Mouse (Mus musculus): Measurements from ENCODE around the gene Vsig10. TPM values are rescaled to one million over a fixed set of nuclear protein-coding genes. Genes with fewer than 3 reads are reported as not detected.

The Vsig10 gene
- polyA plus RNA-seq (2011; ENCODE audit: insufficient read length, low read depth, missing spikeins), result 7.5 and 9.3 TPM in 2 replicates

DNA sequence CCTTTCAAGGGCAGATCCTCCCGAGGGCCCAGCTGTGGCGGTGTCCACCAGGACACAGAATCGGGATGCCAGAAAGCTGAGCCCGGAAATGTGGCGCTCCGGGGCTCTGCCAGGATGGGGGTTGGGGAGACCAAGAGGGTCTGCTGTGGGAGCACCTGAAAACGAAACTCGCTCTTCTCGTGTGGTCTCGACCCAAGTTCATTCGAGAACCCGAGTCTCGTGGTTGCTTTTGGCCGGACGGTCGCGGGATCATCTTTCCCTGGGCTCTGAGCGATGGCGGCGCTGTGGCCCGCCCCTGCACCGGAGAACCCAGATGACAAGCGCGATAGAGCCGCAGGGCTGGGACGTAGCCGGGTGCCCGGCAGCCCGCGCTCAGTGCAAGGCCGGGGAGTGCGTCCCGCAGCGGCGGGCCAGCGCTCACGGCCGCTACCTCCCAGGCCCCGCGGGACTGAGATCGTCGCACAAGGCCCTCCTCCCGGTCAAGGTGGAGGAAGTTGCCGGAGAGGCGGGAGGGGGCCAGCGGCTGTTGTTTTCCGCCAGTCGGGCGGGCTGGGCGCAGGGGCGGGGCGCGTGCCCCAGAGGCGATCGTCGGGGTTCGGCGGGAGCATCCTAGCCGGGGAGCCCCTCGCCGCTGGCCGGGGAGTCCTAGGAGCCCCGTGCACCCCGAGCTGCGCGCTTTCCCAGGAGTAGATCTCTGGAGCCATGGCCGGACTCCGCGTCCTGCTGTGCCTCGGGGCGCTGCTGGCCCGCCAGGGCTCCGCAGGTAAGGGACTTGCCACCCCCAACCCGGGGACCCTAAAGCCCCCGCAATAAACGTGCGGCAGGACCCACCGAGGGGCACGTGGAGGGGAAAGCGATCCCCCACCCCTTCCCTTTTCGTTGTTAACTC is at the start of gene Vsig10:
Gene Vsig10 (plus strand): TSS at position 343 of the 889 bp plus-strand sequence.
- peak within 1 kb of the TSS; percentile 84 for H3K4me3 ChIP-seq (ENCODE audit: insufficient read depth, low read length)
- peak within 1 kb of the TSS; percentile 72 for H3K27ac ChIP-seq (ENCODE audit: insufficient read depth, low read length)
- peaks cover 2% of the 10 kb centered on the region; the same call in 1 of the 2 replicates for H3K4me1 ChIP-seq (ENCODE audit: control insufficient read depth, insufficient read depth, low read length)
- TF ChIP-seq CTCF (IDR thresholded peaks at IDR 0.05; ENCODE audit: borderline replicate concordance, insufficient read depth, low read length), result no peak
- TF ChIP-seq POLR2A (IDR thresholded peaks at IDR 0.05; ENCODE audit: low read depth, low read length), result peak; percentile 75

DNA sequence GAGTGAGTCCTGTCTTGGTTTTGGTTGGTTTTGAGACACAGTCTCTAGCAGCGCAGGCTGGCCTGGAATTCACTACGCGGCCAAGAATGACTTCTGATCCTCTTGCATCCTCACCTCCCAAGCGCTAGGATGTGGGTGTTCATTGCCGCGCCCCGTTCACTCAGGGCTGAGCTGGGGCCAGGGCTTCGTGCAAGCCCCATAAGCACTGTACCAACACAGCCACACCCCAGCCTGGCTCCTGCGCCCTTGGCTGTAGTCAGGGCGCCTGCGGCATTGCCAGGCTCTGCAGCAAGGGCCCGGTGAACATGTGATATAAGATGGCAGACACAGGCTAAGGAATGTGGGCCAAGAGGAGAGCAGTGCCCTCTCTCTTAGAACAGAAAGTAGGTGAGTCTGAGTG is 49.5 kb upstream of the Vsig10 start:
- H3K4me1 ChIP-seq (ENCODE audit: control insufficient read depth, insufficient read depth, low read length), result no peaks in the 10 kb centered on the region
- H3K4me3 ChIP-seq (ENCODE audit: insufficient read depth, low read length), result no peak overlapping the region
- H3K27ac ChIP-seq (ENCODE audit: insufficient read depth, low read length), result no peak overlapping the region
- no peak for TF ChIP-seq POLR2A (IDR thresholded peaks at IDR 0.05; ENCODE audit: low read depth, low read length)
- no peak for TF ChIP-seq CTCF (IDR thresholded peaks at IDR 0.05; ENCODE audit: borderline replicate concordance, insufficient read depth, low read length)

DNA sequence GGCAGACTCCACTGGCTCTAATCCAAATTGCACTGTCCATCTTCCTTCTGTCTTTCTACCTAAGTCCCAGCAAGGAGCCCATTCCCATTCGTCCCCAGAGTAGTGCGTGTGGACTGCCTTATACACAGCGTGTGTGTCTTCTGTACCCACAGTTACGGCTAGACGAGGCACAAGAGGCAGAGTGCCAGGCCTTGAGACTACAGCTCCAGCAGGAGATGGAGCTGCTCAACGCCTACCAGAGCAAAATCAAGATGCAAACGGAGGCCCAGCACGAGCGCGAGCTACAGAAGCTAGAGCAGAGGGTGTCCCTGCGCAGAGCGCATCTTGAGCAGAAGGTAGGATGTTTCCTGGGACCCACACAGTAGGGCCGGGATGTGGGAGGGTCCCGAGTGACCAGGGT is 46.9 kb upstream of the Vsig10 start:
- H3K4me1 ChIP-seq (ENCODE audit: control insufficient read depth, insufficient read depth, low read length), result no peaks in the 10 kb centered on the region
- no peak overlapping the region for H3K4me3 ChIP-seq (ENCODE audit: insufficient read depth, low read length)
- no peak overlapping the region for H3K27ac ChIP-seq (ENCODE audit: insufficient read depth, low read length)
- no peak for TF ChIP-seq POLR2A (IDR thresholded peaks at IDR 0.05; ENCODE audit: low read depth, low read length)
- TF ChIP-seq CTCF (IDR thresholded peaks at IDR 0.05; ENCODE audit: borderline replicate concordance, insufficient read depth, low read length), result no peak

DNA sequence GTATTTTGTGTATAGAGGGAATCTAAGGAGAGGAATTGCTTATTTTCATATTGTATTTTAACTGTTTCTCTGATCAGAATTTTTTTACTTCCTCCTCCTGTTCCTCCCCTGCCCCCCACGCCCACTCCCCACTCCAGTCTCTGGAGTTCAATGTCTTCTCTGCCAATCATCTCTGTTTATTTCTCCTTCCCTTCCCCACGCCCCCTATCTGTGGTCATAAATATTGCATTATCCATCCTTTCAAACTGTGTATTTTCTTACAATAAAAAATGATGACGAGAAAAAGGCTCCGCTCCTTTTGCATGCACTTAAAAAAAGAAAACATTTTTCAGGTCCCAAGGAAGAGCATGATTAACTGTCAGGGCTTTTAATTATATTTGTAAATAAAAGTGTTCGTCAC is 44.1 kb upstream of the Vsig10 start:
- Histone ChIP-seq H3K4me1 (ENCODE audit: control insufficient read depth, insufficient read depth, low read length) (no peaks in the 10 kb centered on the region), H3K27ac (ENCODE audit: insufficient read depth, low read length) (no peak overlapping the region), H3K4me3 (ENCODE audit: insufficient read depth, low read length) (no peak overlapping the region)
- TF ChIP-seq CTCF (IDR thresholded peaks at IDR 0.05; ENCODE audit: borderline replicate concordance, insufficient read depth, low read length) (no peak), POLR2A (IDR thresholded peaks at IDR 0.05; ENCODE audit: low read depth, low read length) (no peak)

DNA sequence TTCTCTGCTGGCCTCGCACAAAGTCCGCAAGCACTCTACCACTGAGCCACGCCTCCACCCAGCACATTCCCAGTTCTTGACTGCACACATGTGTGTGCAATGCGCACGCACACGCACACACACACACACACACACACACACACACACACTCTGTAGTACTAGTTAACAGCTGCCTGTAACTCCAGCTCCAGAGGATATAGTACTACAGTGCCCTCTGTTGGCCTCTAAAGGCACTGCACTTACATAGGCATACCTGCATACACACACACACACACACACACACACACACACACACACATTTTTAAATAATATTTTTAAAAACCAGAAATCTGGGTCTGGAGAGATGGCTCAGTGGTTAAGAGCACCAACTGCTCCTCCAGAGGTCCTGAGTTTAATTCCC is 41.1 kb upstream of the Vsig10 start:
- Histone ChIP-seq H3K4me3 (ENCODE audit: insufficient read depth, low read length) (no peak overlapping the region), H3K27ac (ENCODE audit: insufficient read depth, low read length) (no peak overlapping the region), H3K4me1 (ENCODE audit: control insufficient read depth, insufficient read depth, low read length) (peaks cover 5% of the 10 kb centered on the region)
- TF ChIP-seq CTCF (IDR thresholded peaks at IDR 0.05; ENCODE audit: borderline replicate concordance, insufficient read depth, low read length), result no peak
- no peak for TF ChIP-seq POLR2A (IDR thresholded peaks at IDR 0.05; ENCODE audit: low read depth, low read length)

DNA sequence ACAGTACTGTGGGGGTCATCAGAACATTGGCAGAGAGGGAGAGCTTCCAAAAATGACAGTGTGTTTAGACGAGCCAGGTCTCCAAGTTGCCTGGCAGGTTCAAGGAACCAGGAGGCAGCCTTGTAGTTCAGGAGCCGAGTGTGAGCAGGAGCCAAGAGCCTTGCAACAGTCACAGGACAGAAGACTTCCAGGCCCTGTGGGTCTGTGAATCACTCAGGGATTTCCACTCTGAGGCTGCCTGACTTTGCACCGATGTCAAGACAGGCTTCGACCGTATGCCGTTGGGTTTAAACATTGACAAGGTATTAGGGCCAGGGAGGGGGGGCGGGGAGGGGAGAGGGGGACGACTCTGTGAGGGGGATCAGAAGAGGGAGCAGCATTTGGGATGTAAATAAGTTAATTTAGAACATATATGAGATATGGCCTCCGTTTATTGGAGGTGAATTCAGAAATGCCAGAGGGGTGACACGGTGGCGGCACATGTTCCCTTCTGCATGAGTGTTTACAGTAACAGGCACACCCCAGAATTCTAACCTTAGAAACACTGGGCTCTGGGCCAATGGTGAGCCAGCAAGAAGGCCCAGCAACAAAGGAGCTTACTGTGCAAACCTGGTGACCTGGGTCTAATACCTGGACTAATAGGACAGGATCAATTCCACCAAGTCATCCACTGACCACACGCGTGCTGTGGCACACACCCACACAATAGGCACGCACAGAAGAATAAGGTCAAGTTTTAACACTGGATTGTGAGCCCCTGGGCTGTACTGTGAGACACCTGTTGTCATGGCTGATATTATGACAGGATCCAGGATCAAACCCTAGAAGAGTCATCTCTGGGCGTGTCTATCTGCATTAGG is 39.8 kb upstream of the Vsig10 start:
- peaks cover 5% of the 10 kb centered on the region for H3K4me1 ChIP-seq (ENCODE audit: control insufficient read depth, insufficient read depth, low read length)
- no peak for TF ChIP-seq CTCF (IDR thresholded peaks at IDR 0.05; ENCODE audit: borderline replicate concordance, insufficient read depth, low read length)
- TF ChIP-seq POLR2A (IDR thresholded peaks at IDR 0.05; ENCODE audit: low read depth, low read length), result no peak
- no peak overlapping the region for H3K4me3 ChIP-seq (ENCODE audit: insufficient read depth, low read length)
- H3K27ac ChIP-seq (ENCODE audit: insufficient read depth, low read length), result no peak overlapping the region

DNA sequence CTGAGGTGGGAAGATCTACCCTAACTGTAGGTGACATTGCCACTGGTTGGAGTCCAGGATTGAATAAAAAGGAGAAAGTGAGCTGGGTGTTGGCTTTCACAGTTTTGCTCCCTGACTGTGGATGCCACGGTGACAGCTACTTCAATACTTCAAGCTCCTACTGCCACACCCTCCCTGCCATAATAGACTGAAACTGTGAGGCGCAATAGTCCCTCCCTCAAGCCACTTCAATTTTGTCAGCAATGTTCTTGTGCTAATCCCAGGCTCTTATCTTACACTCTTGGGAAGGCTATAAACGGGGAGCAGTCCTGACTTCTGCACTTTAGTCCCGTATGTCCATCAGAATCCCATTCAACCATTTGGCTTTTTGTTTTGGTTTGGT is 39.2 kb upstream of the Vsig10 start:
- Histone ChIP-seq H3K4me1 (ENCODE audit: control insufficient read depth, insufficient read depth, low read length) (peaks cover 5% of the 10 kb centered on the region), H3K27ac (ENCODE audit: insufficient read depth, low read length) (no peak overlapping the region), H3K4me3 (ENCODE audit: insufficient read depth, low read length) (no peak overlapping the region)
- no peak for TF ChIP-seq CTCF (IDR thresholded peaks at IDR 0.05; ENCODE audit: borderline replicate concordance, insufficient read depth, low read length)
- TF ChIP-seq POLR2A (IDR thresholded peaks at IDR 0.05; ENCODE audit: low read depth, low read length), result no peak

DNA sequence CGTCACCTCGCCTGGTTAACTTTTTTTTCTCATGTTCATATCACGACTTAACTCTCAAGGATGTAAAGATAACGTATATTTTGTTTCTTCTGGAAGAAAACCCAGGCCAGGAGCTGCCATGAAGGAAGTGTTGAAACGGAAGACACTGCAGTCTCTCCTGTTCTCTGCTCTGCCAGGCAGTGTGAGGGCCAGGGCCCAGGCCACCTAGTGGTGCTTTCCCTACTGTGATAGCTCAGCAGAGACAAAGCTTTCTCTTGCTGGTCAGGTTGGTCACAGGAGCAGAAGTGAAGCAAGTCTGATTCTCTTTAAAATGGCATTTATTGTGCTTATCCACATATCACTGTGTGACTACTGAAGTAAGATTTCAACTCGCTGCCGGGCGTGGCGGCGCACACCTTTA is 37.3 kb upstream of the Vsig10 start:
- TF ChIP-seq POLR2A (IDR thresholded peaks at IDR 0.05; ENCODE audit: low read depth, low read length) (no peak), CTCF (IDR thresholded peaks at IDR 0.05; ENCODE audit: borderline replicate concordance, insufficient read depth, low read length) (peak; percentile 40; the same call in 1 of the 2 replicates)

DNA sequence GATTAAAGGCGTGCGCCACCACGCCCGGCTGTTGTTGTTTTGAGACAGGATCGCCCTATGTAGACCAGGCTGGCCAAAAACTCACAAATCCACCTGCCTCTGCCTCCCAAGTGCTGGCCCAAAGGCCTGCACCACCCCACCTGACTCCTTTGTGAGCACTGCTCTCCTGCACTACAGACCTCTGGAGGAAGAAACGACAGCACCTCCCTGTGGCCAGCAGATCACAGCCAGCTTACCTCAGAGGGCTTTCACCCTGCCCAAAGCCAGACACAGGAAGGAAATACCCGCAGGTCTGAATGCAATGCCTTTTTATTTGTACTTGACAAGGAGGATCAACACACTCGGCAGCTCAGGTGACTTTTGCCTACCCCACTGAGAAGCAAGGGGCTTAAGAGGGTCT is 36.5 kb upstream of the Vsig10 start:
- Histone ChIP-seq H3K27ac (ENCODE audit: insufficient read depth, low read length) (no peak overlapping the region), H3K4me3 (ENCODE audit: insufficient read depth, low read length) (no peak overlapping the region)
- TF ChIP-seq POLR2A (IDR thresholded peaks at IDR 0.05; ENCODE audit: low read depth, low read length), result no peak
- no peak for TF ChIP-seq CTCF (IDR thresholded peaks at IDR 0.05; ENCODE audit: borderline replicate concordance, insufficient read depth, low read length)

More for the DNA sequence above, 37.3 kb upstream of the Vsig10 start:
- peaks cover 7% of the 10 kb centered on the region for H3K4me1 ChIP-seq (ENCODE audit: control insufficient read depth, insufficient read depth, low read length)
- H3K4me3 ChIP-seq (ENCODE audit: insufficient read depth, low read length), result no peak overlapping the region
- H3K27ac ChIP-seq (ENCODE audit: insufficient read depth, low read length), result no peak overlapping the region

More for the DNA sequence above, 36.5 kb upstream of the Vsig10 start:
- H3K4me1 ChIP-seq (ENCODE audit: control insufficient read depth, insufficient read depth, low read length), result peaks cover 7% of the 10 kb centered on the region
